Mouse (Mus musculus) olfactory bulb, adult 2 months (tissue): ENCODE results near the gene Mdm4.

Experiments
- CTCF ChIP-seq: fragments of 200-500 bp; IDR thresholded peaks from 2 replicates; pipeline ENCODE4 v1.5.1; 2012; ENCODE audit warnings: low read depth, mild to moderate bottlenecking, low read length, moderate library complexity; ENCODE audit not compliant: insufficient read depth
- POLR2A ChIP-seq: fragments of 200-500 bp; IDR thresholded peaks from 2 replicates; pipeline ENCODE4 v1.6.1; 2012; ENCODE audit warnings: mild to moderate bottlenecking, low read depth, low read length, moderate library complexity; ENCODE audit not compliant: insufficient read depth

GRCm38 (mm10) chr1:132991580-132991979 lies 38.8 kb downstream of the Mdm4 start:
- TF ChIP-seq CTCF, result no peak
- no peak for TF ChIP-seq POLR2A
